Mouse (Mus musculus) heart, embryonic 14.5 days (tissue): Measurements from ENCODE around the gene Dclk2. TPM values are rescaled to one million over a fixed set of nuclear protein-coding genes. Genes with fewer than 3 reads are reported as not detected.
A peak's percentile ranks its signal among the peaks of the same experiment; 100 is the strongest.

Source experiments
- ATAC-seq: fragments of 200-750 bp; cut with Nextera tagmentation; 2 replicates; pipeline ENCODE4 v1.8.0; 2017; ENCODE audit warnings: low read depth, moderate TSS enrichment; ENCODE audit not compliant: insufficient number of reproducible peaks, insufficient read depth, low FRiP score
- H3K27ac ChIP-seq, 2 experiments: fragments of 200-500 bp in 1 of 2; fragments of 300-500 bp in 1 of 2; sonication (generic) in 1 of 2; replicated peaks in 1 of 2; 2 replicates each; pipeline ENCODE4 v1.5.1; 2012 to 2014; ENCODE audit warnings: low read depth in 2 of 2, low read length in 2 of 2, control low read depth in 1 of 2, mild to moderate bottlenecking in 1 of 2, mixed read lengths in 1 of 2; ENCODE audit not compliant: control insufficient read depth in 1 of 2, insufficient read depth in 1 of 2
- H3K27me3 ChIP-seq: fragments of 300-500 bp; sonication (generic); 2 replicates; pipeline ENCODE4 v1.6.1; 2014; ENCODE audit warnings: mild to moderate bottlenecking, low read length, control low read depth; ENCODE audit not compliant: control insufficient read depth, insufficient read depth
- H3K36me3 ChIP-seq: fragments of 300-500 bp; sonication (generic); 2 replicates; pipeline ENCODE4 v1.6.1; 2014; ENCODE audit warnings: mild to moderate bottlenecking, control low read depth, low read length, mixed read lengths; ENCODE audit not compliant: control insufficient read depth, insufficient read depth
- H3K4me1 ChIP-seq, 2 experiments: fragments of 200-500 bp in 1 of 2; fragments of 300-500 bp in 1 of 2; sonication (generic) in 1 of 2; 2 replicates each; pipeline ENCODE4 v1.6.1; 2012 to 2014; ENCODE audit warnings: low read length in 2 of 2, control low read depth in 1 of 2, mixed read lengths in 1 of 2; ENCODE audit not compliant: control insufficient read depth in 2 of 2, insufficient read depth in 2 of 2
- H3K4me2 ChIP-seq: fragments of 300-500 bp; sonication (generic); 2 replicates; pipeline ENCODE4 v1.6.1; 2014; ENCODE audit warnings: mild to moderate bottlenecking, low read length
- H3K4me3 ChIP-seq, 2 experiments: fragments of 200-500 bp in 1 of 2; fragments of 300-500 bp in 1 of 2; sonication (generic) in 1 of 2; 2 replicates each; pipeline ENCODE4 v1.5.1; 2012 to 2014; ENCODE audit warnings: low read length in 2 of 2, mild to moderate bottlenecking in 2 of 2, control low read depth in 1 of 2, low read depth in 1 of 2, moderate library complexity in 1 of 2; ENCODE audit not compliant: control insufficient read depth in 1 of 2, insufficient read depth in 1 of 2
- H3K9ac ChIP-seq: fragments of 300-500 bp; sonication (generic); 2 replicates; pipeline ENCODE4 v1.6.1; 2014; ENCODE audit warnings: mild to moderate bottlenecking, low read length
- H3K9me3 ChIP-seq: fragments of 300-500 bp; sonication (generic); 2 replicates; pipeline ENCODE4 v1.6.1; 2016; ENCODE audit warnings: low read length, control low read depth; ENCODE audit not compliant: control insufficient read depth
- WGBS: fragments of 180-500 bp; shearing (Covaris S2); extraction: QIAGEN DNeasy Blood & Tissue Kit; methylation state at CpG from one replicate; pipeline ENCODE4 v1.1.7; 2014; 5-methylcytosine and 5-hydroxymethylcytosine counted together
- polyA plus RNA-seq: library from polyadenylated mRNA; unstranded; fragments of >200 nt; fragmentation: Nextera tagmentation; extraction: Ambion mirVana; gene quantifications from 2 replicates; pipeline ENCODE4 v1.2.1, GENCODE M21; 2014

Dclk2 gene
- 3.2 and 4.4 TPM in 2 replicates for polyA plus RNA-seq

- peak within 1 kb of the TSS; percentile 85 for H3K9ac ChIP-seq
- WGBS = 0% methylated on average over 83 of the region's 91 CpGs
- H3K9me3 ChIP-seq = no peaks in the 10 kb centered on the region
- H3K4me1 ChIP-seq = no peaks in the 10 kb centered on the region; a peak in 1 of 4 replicates
- peak within 1 kb of the TSS; percentile 4 to 61; a peak in 2 of 4 replicates for H3K27ac ChIP-seq
- peaks cover 6% of the 10 kb centered on the region; the same call in 1 of the 2 replicates for H3K27me3 ChIP-seq
- peak within 1 kb of the TSS; percentile 99 for H3K4me2 ChIP-seq
- peak within 1 kb of the TSS; percentile 58 to 92 for H3K4me3 ChIP-seq
- ATAC-seq = peak; percentile 83
- H3K36me3 ChIP-seq = no peaks in the 10 kb centered on the region
Measured at GRCm38 (mm10) chr3:86920343-86921083, at the start of gene Dclk2. Dclk2 (minus strand) TSS chr3:86920852.

GRCm38 (mm10) chr3:86962665-86963435 is 42.2 kb upstream of the Dclk2 start:
- H3K9ac ChIP-seq = no peak overlapping the region
- no peak overlapping the region for H3K4me2 ChIP-seq
- ATAC-seq = no peak
- H3K4me3 ChIP-seq = no peak overlapping the region
- H3K27me3 ChIP-seq = no peaks in the 10 kb centered on the region
- H3K4me1 ChIP-seq = no peaks in the 10 kb centered on the region
- 86% methylated on average over 17 of the region's 17 CpGs for WGBS
- no peaks in the 10 kb centered on the region for H3K9me3 ChIP-seq
- H3K36me3 ChIP-seq = no peaks in the 10 kb centered on the region
- no peak overlapping the region for H3K27ac ChIP-seq

- Histone ChIP-seq H3K9me3 (no peaks in the 10 kb centered on the region), H3K4me3 (no peak overlapping the region), H3K4me2 (no peak overlapping the region), H3K27ac (no peak overlapping the region), H3K9ac (no peak overlapping the region), H3K36me3 (no peaks in the 10 kb centered on the region), H3K4me1 (no peaks in the 10 kb centered on the region), H3K27me3 (no peaks in the 10 kb centered on the region)
- ATAC-seq = no peak
- WGBS = 87% methylated on average over 2 of the region's 2 CpGs
Measured at GRCm38 (mm10) chr3:86961395-86961669, 40.7 kb upstream of the Dclk2 start.

- no peak overlapping the region for H3K4me2 ChIP-seq
- H3K36me3 ChIP-seq = no peaks in the 10 kb centered on the region
- no peaks in the 10 kb centered on the region for H3K4me1 ChIP-seq
- ATAC-seq = no peak
- H3K27me3 ChIP-seq = no peaks in the 10 kb centered on the region
- no peak overlapping the region for H3K27ac ChIP-seq
- H3K9me3 ChIP-seq = no peaks in the 10 kb centered on the region
- 80% methylated on average over 17 of the region's 17 CpGs for WGBS
- no peak overlapping the region for H3K9ac ChIP-seq
- no peak overlapping the region for H3K4me3 ChIP-seq
Measured at GRCm38 (mm10) chr3:86960656-86961394, 40.2 kb upstream of the Dclk2 start.

GRCm38 (mm10) chr3:86959088-86959487 is 38.4 kb upstream of the Dclk2 start:
- no peaks in the 10 kb centered on the region for H3K27me3 ChIP-seq
- no peaks in the 10 kb centered on the region for H3K36me3 ChIP-seq
- no peak for ATAC-seq
- no peak overlapping the region for H3K9ac ChIP-seq
- H3K4me3 ChIP-seq = no peak overlapping the region
- H3K27ac ChIP-seq = no peak overlapping the region
- no peaks in the 10 kb centered on the region for H3K9me3 ChIP-seq
- no peaks in the 10 kb centered on the region for H3K4me1 ChIP-seq
- 71% methylated on average over 7 of the region's 7 CpGs for WGBS
- no peak overlapping the region for H3K4me2 ChIP-seq

- ATAC-seq = no peak
- H3K9me3 ChIP-seq = peaks cover 7% of the 10 kb centered on the region
- H3K4me3 ChIP-seq = no peak overlapping the region
- no peaks in the 10 kb centered on the region for H3K36me3 ChIP-seq
- H3K4me2 ChIP-seq = no peak overlapping the region
- 18% methylated on average over 4 of the region's 4 CpGs for WGBS
- no peaks in the 10 kb centered on the region for H3K4me1 ChIP-seq
- no peaks in the 10 kb centered on the region for H3K27me3 ChIP-seq
- no peak overlapping the region for H3K9ac ChIP-seq
- no peak overlapping the region for H3K27ac ChIP-seq
Measured at GRCm38 (mm10) chr3:86955376-86955775, 34.7 kb upstream of the Dclk2 start.

GRCm38 (mm10) chr3:86954521-86954920 is 33.9 kb upstream of the Dclk2 start:
- Histone ChIP-seq H3K36me3 (no peaks in the 10 kb centered on the region), H3K9me3 (peaks cover 7% of the 10 kb centered on the region), H3K27me3 (no peaks in the 10 kb centered on the region), H3K4me2 (no peak overlapping the region), H3K4me1 (no peaks in the 10 kb centered on the region), H3K27ac (no peak overlapping the region), H3K9ac (no peak overlapping the region), H3K4me3 (no peak overlapping the region)
- no peak for ATAC-seq
- 54% methylated on average over 1 of the region's 1 CpGs for WGBS
